Mouse (Mus musculus) liver, embryonic 16.5 days (tissue): Measurements from ENCODE around the gene Zfp691. TPM values are rescaled to one million over a fixed set of nuclear protein-coding genes. Genes with fewer than 3 reads are reported as not detected.
A peak's percentile ranks its signal among the peaks of the same experiment; 100 is the strongest.

ENCODE experiments used
- ATAC-seq: fragments of 200-750 bp; cut with Nextera tagmentation; 2 replicates; pipeline ENCODE4 v1.8.0; 2017; ENCODE audit warnings: low read depth, mild to moderate bottlenecking, moderate number of reproducible peaks, moderate library complexity
- H3K27ac ChIP-seq: fragments of 300-500 bp; sonication (generic); 2 replicates; pipeline ENCODE4 v1.5.1; 2014; ENCODE audit warnings: mild to moderate bottlenecking, low read length
- H3K27me3 ChIP-seq: fragments of 300-500 bp; sonication (generic); 2 replicates; pipeline ENCODE4 v1.6.1; 2014; ENCODE audit warnings: low read depth, low read length, mixed read lengths; ENCODE audit not compliant: control insufficient read depth, insufficient read depth
- H3K36me3 ChIP-seq: fragments of 300-500 bp; sonication (generic); 2 replicates; pipeline ENCODE4 v1.6.1; 2014; ENCODE audit warnings: mild to moderate bottlenecking; ENCODE audit not compliant: control insufficient read depth, insufficient read depth
- H3K4me1 ChIP-seq: fragments of 300-500 bp; sonication (generic); 2 replicates; pipeline ENCODE4 v1.6.1; 2014; ENCODE audit warnings: low read depth, low read length, mixed read lengths; ENCODE audit not compliant: control insufficient read depth
- H3K4me2 ChIP-seq: fragments of 300-500 bp; sonication (generic); 2 replicates; pipeline ENCODE4 v1.6.1; 2014; ENCODE audit warnings: low read depth, low read length, mixed read lengths
- H3K4me3 ChIP-seq: fragments of 300-500 bp; sonication (generic); 2 replicates; pipeline ENCODE4 v1.5.1; 2014; ENCODE audit warnings: low read depth, mild to moderate bottlenecking, low read length
- H3K9ac ChIP-seq: fragments of 300-500 bp; sonication (generic); 2 replicates; pipeline ENCODE4 v1.6.1; 2014; ENCODE audit warnings: low read depth, low read length
- H3K9me3 ChIP-seq: fragments of 300-500 bp; sonication (generic); replicated peaks from 2 replicates; pipeline ENCODE4 v1.6.1; 2016; ENCODE audit warnings: low read length; ENCODE audit not compliant: control insufficient read depth
- WGBS: fragments of 180-500 bp; shearing (Covaris S2); extraction: QIAGEN DNeasy Blood & Tissue Kit; methylation state at CpG from one replicate; pipeline ENCODE4 v1.1.7; 2014; ENCODE audit not compliant: insufficient replicate concordance; 5-methylcytosine and 5-hydroxymethylcytosine counted together
- polyA plus RNA-seq: library from polyadenylated mRNA; unstranded; fragments of >200 nt; fragmentation: Nextera tagmentation; extraction: Ambion mirVana; gene quantifications from 2 replicates; pipeline ENCODE4 v1.2.1, GENCODE M21; 2015

The Zfp691 gene
- polyA plus RNA-seq = 2.0 and 2.1 TPM in 2 replicates

- WGBS = under 1% methylated on average over 40 of the region's 40 CpGs
- H3K9ac ChIP-seq = peak within 1 kb of the TSS; percentile 91
- peak within 1 kb of the TSS; percentile 76 for H3K27ac ChIP-seq
- H3K4me2 ChIP-seq = peak within 1 kb of the TSS; percentile 91
- no peaks in the 10 kb centered on the region for H3K27me3 ChIP-seq
- H3K9me3 ChIP-seq = no peaks in the 10 kb centered on the region
- peaks cover 24% of the 10 kb centered on the region for H3K36me3 ChIP-seq
- peak within 1 kb of the TSS; percentile 81 for H3K4me3 ChIP-seq
- H3K4me1 ChIP-seq = peaks cover 11% of the 10 kb centered on the region
- peak; percentile 99 for ATAC-seq
These were observed at the start of gene Zfp691 for GRCm38 (mm10) chr4:119173851-119174453. TSS of gene Zfp691 (minus strand) at chr4:119174195.

DNA sequence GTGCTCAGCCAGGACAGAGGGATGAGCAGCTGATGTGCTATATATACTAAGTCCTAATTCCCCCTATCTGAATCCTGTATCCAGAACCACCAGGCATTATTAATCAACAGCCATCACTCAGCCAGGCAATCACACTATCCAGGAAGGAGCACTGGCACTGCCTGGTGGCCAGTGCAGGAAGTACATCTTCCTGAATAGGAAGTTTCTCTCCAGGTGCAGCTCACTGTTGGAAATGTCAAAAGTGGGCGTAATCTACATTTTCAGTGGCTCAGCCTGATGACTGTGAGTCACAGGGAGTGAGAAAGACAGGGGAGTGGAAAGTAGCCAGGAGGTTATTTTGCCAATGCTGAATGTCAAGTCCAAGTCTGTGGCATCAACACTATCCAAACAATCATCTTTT, 49.7 kb upstream of the Zfp691 start:
- no peaks in the 10 kb centered on the region for H3K9me3 ChIP-seq
- no peak overlapping the region for H3K9ac ChIP-seq
- H3K4me2 ChIP-seq = no peak overlapping the region
- H3K4me1 ChIP-seq = no peaks in the 10 kb centered on the region; the same call in 1 of the 2 replicates
- no peak overlapping the region for H3K27ac ChIP-seq
- H3K4me3 ChIP-seq = no peak overlapping the region
- ATAC-seq = peak; percentile 33; the same call in 1 of the 2 replicates
- H3K27me3 ChIP-seq = no peaks in the 10 kb centered on the region
- peaks cover 8% of the 10 kb centered on the region for H3K36me3 ChIP-seq
- 41% methylated on average over 1 of the region's 1 CpGs for WGBS

- H3K9me3 ChIP-seq = no peaks in the 10 kb centered on the region
- H3K9ac ChIP-seq = no peak within 1 kb of the TSS
- H3K36me3 ChIP-seq = no peaks in the 10 kb centered on the region
- ATAC-seq = peak; percentile 47; the same call in 1 of the 2 replicates
- WGBS = 20% methylated on average over 11 of the region's 11 CpGs
- no peak within 1 kb of the TSS for H3K4me3 ChIP-seq
- no peaks in the 10 kb centered on the region for H3K4me1 ChIP-seq
- no peak within 1 kb of the TSS for H3K4me2 ChIP-seq
- H3K27ac ChIP-seq = no peak within 1 kb of the TSS
- no peaks in the 10 kb centered on the region for H3K27me3 ChIP-seq
These were observed 44.2 kb upstream of the Zfp691 start, which contains the start of gene Tmem269 for GRCm38 (mm10) chr4:119218169-119218568. TSS of gene Tmem269 (minus strand) at chr4:119218217.

- Histone ChIP-seq H3K4me1 (no peaks in the 10 kb centered on the region), H3K9ac (no peak overlapping the region)
- ATAC-seq = no peak
These were observed 42.7 kb upstream of the Zfp691 start for GRCm38 (mm10) chr4:119216667-119217066.

GRCm38 (mm10) chr4:119204672-119205071, 30.7 kb upstream of the Zfp691 start:
- no peak overlapping the region for H3K27ac ChIP-seq
- H3K4me1 ChIP-seq = peaks cover 4% of the 10 kb centered on the region; the same call in 1 of the 2 replicates
- no peaks in the 10 kb centered on the region for H3K9me3 ChIP-seq
- no peak overlapping the region for H3K4me2 ChIP-seq
- H3K36me3 ChIP-seq = peaks cover 5% of the 10 kb centered on the region
- peak; percentile 61; the same call in 1 of the 2 replicates for ATAC-seq
- H3K27me3 ChIP-seq = peaks cover 2% of the 10 kb centered on the region; the same call in 1 of the 2 replicates
- H3K4me3 ChIP-seq = no peak overlapping the region
- WGBS = 15% methylated on average over 8 of the region's 8 CpGs
- H3K9ac ChIP-seq = no peak overlapping the region

More at GRCm38 (mm10) chr4:119216667-119217066, 42.7 kb upstream of the Zfp691 start:
- H3K27ac ChIP-seq = no peak overlapping the region
- no peaks in the 10 kb centered on the region for H3K9me3 ChIP-seq
- 54% methylated on average over 8 of the region's 8 CpGs for WGBS
- H3K4me2 ChIP-seq = no peak overlapping the region
- no peaks in the 10 kb centered on the region for H3K27me3 ChIP-seq
- H3K4me3 ChIP-seq = no peak overlapping the region
- H3K36me3 ChIP-seq = no peaks in the 10 kb centered on the region

GRCm38 (mm10) chr4:119198105-119198504, 24.1 kb upstream of the Zfp691 start:
- 0 out of 2 replicates have a peak overlapping the region, but pooled peaks have one; percentile 10 for H3K4me2 ChIP-seq
- 69% methylated on average over 6 of the region's 6 CpGs for WGBS
- H3K27me3 ChIP-seq = no peaks in the 10 kb centered on the region
- H3K9ac ChIP-seq = no peak overlapping the region
- no peaks in the 10 kb centered on the region for H3K9me3 ChIP-seq
- H3K36me3 ChIP-seq = peaks cover 5% of the 10 kb centered on the region
- no peak overlapping the region for H3K4me3 ChIP-seq
- peaks cover 41% of the 10 kb centered on the region for H3K4me1 ChIP-seq
- ATAC-seq = no peak
- peak overlapping the region; percentile 28; the same call in 1 of the 2 replicates for H3K27ac ChIP-seq

GRCm38 (mm10) chr4:119195582-119196320, 21.8 kb upstream of the Zfp691 start:
- peak; percentile 32 for ATAC-seq
- Histone ChIP-seq H3K4me2 (peak overlapping the region; percentile 64), H3K36me3 (peaks cover 2% of the 10 kb centered on the region), H3K27me3 (no peaks in the 10 kb centered on the region), H3K27ac (peak overlapping the region; percentile 84), H3K4me3 (peak overlapping the region; percentile 86), H3K9ac (peak overlapping the region; percentile 90), H3K9me3 (no peaks in the 10 kb centered on the region), H3K4me1 (peaks cover 63% of the 10 kb centered on the region)
- WGBS = 14% methylated on average over 18 of the region's 18 CpGs

- H3K4me1 ChIP-seq = peaks cover 64% of the 10 kb centered on the region
- H3K36me3 ChIP-seq = no peaks in the 10 kb centered on the region
- 0% methylated on average over 47 of the region's 47 CpGs for WGBS
- peak within 1 kb of the TSS; percentile 86 for H3K4me3 ChIP-seq
- no peaks in the 10 kb centered on the region for H3K27me3 ChIP-seq
- peak within 1 kb of the TSS; percentile 90 for H3K9ac ChIP-seq
- ATAC-seq = peak; percentile 88
- no peaks in the 10 kb centered on the region for H3K9me3 ChIP-seq
- peak within 1 kb of the TSS; percentile 84 for H3K27ac ChIP-seq
- peak within 1 kb of the TSS; percentile 64 for H3K4me2 ChIP-seq
These were observed 21.1 kb upstream of the Zfp691 start, which contains the start of gene Svbp for GRCm38 (mm10) chr4:119194909-119195581. TSS of gene Svbp (plus strand) at chr4:119195306.
